Mouse (Mus musculus) intestine, embryonic 14.5 days (tissue): ENCODE measurements at regions not wholly inside any gene's neighbourhood (a gene's known extent, or its start where the extent isn't known, plus 50 kb on each side); places are given as distances from the start of the nearest gene placed in this dataset.
A peak's percentile ranks its signal among the peaks of the same experiment; 100 is the strongest.
"Not testable (repeated sequence)": the region's sequence is repeated elsewhere in the genome, so short reads cannot be mapped to it uniquely, and the experiment has no call there.

Experiments
- ATAC-seq: fragments of 200-750 bp; cut with Nextera tagmentation; replicated peaks from 2 replicates; pipeline ENCODE4 v1.8.0; 2017; ENCODE audit warnings: low read depth, moderate number of reproducible peaks, moderate TSS enrichment, moderate library complexity; ENCODE audit not compliant: low FRiP score, low TSS enrichment
- DNase-seq: peaks from one replicate; pipeline ENCODE4 v3.0.0-alpha.2; 2018; ENCODE audit warnings: low spot score
- H3K27ac ChIP-seq: fragments of 300-500 bp; sonication (generic); 2 replicates; pipeline ENCODE4 v1.5.1; 2014; ENCODE audit warnings: low read depth, mild to moderate bottlenecking, control low read depth
- H3K27me3 ChIP-seq: fragments of 300-500 bp; sonication (generic); replicated peaks from 2 replicates; pipeline ENCODE4 v1.6.1; 2014; ENCODE audit warnings: low read length, control low read depth; ENCODE audit not compliant: control insufficient read depth, insufficient read depth
- H3K36me3 ChIP-seq: fragments of 300-500 bp; sonication (generic); 2 replicates; pipeline ENCODE4 v1.6.1; 2014; ENCODE audit warnings: low read length, control low read depth; ENCODE audit not compliant: control insufficient read depth, insufficient read depth
- H3K4me1 ChIP-seq: fragments of 300-500 bp; sonication (generic); replicated peaks from 2 replicates; pipeline ENCODE4 v1.6.1; 2014; ENCODE audit warnings: low read length, control low read depth, mixed read lengths; ENCODE audit not compliant: control insufficient read depth, insufficient read depth
- H3K4me2 ChIP-seq: fragments of 300-500 bp; sonication (generic); 2 replicates; pipeline ENCODE4 v1.6.1; 2014; ENCODE audit warnings: low read length
- H3K4me3 ChIP-seq: fragments of 300-500 bp; sonication (generic); 2 replicates; pipeline ENCODE4 v1.5.1; 2014; ENCODE audit warnings: low read depth, low read length, control low read depth, mixed read lengths
- H3K9ac ChIP-seq: fragments of 300-500 bp; sonication (generic); 2 replicates; pipeline ENCODE4 v1.6.1; 2014; ENCODE audit warnings: mild to moderate bottlenecking, low read length
- H3K9me3 ChIP-seq: fragments of 300-500 bp; sonication (generic); 2 replicates; pipeline ENCODE4 v1.6.1; 2016; ENCODE audit warnings: low read length, control low read depth; ENCODE audit not compliant: control insufficient read depth
- WGBS: fragments of 180-500 bp; shearing (Covaris S2); extraction: QIAGEN DNeasy Blood & Tissue Kit; methylation state at CpG from one replicate; pipeline ENCODE4 v1.1.7; 2014; 5-methylcytosine and 5-hydroxymethylcytosine counted together

- H3K27ac ChIP-seq, H3K4me2 ChIP-seq, H3K27me3 ChIP-seq, H3K36me3 ChIP-seq, H3K4me3 ChIP-seq, DNase-seq, ATAC-seq, H3K9ac ChIP-seq, H3K4me1 ChIP-seq, H3K9me3 ChIP-seq: not testable (repeated sequence)
- 37% methylated on average over 1 of the region's 1 CpGs for WGBS
These were observed 131.0 kb upstream of the Adcyap1 start for GRCm38 (mm10) chr17:93067850-93068249.

GRCm38 (mm10) chr17:93068489-93068888 lies 130.3 kb upstream of the Adcyap1 start:
- Histone ChIP-seq H3K27me3 (no peaks in the 10 kb centered on the region), H3K27ac (no peak overlapping the region), H3K9ac (no peak overlapping the region), H3K4me1 (no peaks in the 10 kb centered on the region), H3K4me2 (no peak overlapping the region), H3K36me3 (no peaks in the 10 kb centered on the region), H3K9me3 (no peaks in the 10 kb centered on the region), H3K4me3 (no peak overlapping the region)
- 45% methylated on average over 4 of the region's 4 CpGs for WGBS
- DNase-seq (no peak), ATAC-seq (no peak)

GRCm38 (mm10) chr17:93084048-93084447 lies 114.8 kb upstream of the Adcyap1 start:
- whole genome bisulfite sequencing: 51% methylated on average over 1 of the region's 1 CpGs
- Histone ChIP-seq H3K4me3 (no peak overlapping the region), H3K36me3 (no peaks in the 10 kb centered on the region), H3K27me3 (no peaks in the 10 kb centered on the region), H3K27ac (no peak overlapping the region), H3K9me3 (no peaks in the 10 kb centered on the region), H3K4me2 (no peak overlapping the region), H3K9ac (no peak overlapping the region), H3K4me1 (no peaks in the 10 kb centered on the region)
- no peak for DNase-seq
- no peak for ATAC-seq

GRCm38 (mm10) chr17:93104516-93104915 lies 94.3 kb upstream of the Adcyap1 start:
- Histone ChIP-seq H3K4me1 (no peaks in the 10 kb centered on the region), H3K27me3 (no peaks in the 10 kb centered on the region), H3K9me3 (no peaks in the 10 kb centered on the region), H3K36me3 (no peaks in the 10 kb centered on the region), H3K27ac (no peak overlapping the region), H3K4me3 (no peak overlapping the region), H3K9ac (no peak overlapping the region), H3K4me2 (no peak overlapping the region)
- ATAC-seq: no peak
- DNase-seq: no peak

GRCm38 (mm10) chr17:93140003-93140402 lies 58.8 kb upstream of the Adcyap1 start:
- DNase-seq: no peak
- Histone ChIP-seq H3K36me3 (no peaks in the 10 kb centered on the region), H3K4me2 (no peak overlapping the region), H3K9ac (no peak overlapping the region), H3K9me3 (no peaks in the 10 kb centered on the region), H3K27me3 (no peaks in the 10 kb centered on the region), H3K4me3 (no peak overlapping the region), H3K4me1 (no peaks in the 10 kb centered on the region), H3K27ac (no peak overlapping the region)
- 59% methylated on average over 1 of the region's 1 CpGs for WGBS
- no peak for ATAC-seq

GRCm38 (mm10) chr17:93141125-93141524 lies 57.7 kb upstream of the Adcyap1 start:
- Histone ChIP-seq H3K4me2 (no peak overlapping the region), H3K36me3 (no peaks in the 10 kb centered on the region), H3K27ac (no peak overlapping the region), H3K27me3 (no peaks in the 10 kb centered on the region), H3K9ac (no peak overlapping the region), H3K9me3 (no peaks in the 10 kb centered on the region), H3K4me3 (no peak overlapping the region), H3K4me1 (no peaks in the 10 kb centered on the region)
- no peak for ATAC-seq
- DNase-seq: peak; percentile 60
- WGBS: 28% methylated on average over 3 of the region's 3 CpGs
